Mouse (Mus musculus): ENCODE results near the gene Hivep3.

Hivep3 gene

GRCm38 (mm10) chr4:119761459-119762121 is 28.0 kb downstream of the Hivep3 start:
- no peak for DNase-seq

- DNase-seq: no peak
Measured at GRCm38 (mm10) chr4:119762171-119762570, 28.6 kb downstream of the Hivep3 start.

- DNase-seq: no peak
Measured at GRCm38 (mm10) chr4:119768046-119768445, 34.5 kb downstream of the Hivep3 start.

GRCm38 (mm10) chr4:119775913-119776312 is 42.3 kb downstream of the Hivep3 start:
- DNase-seq: no peak

GRCm38 (mm10) chr4:119777146-119777545 is 43.6 kb downstream of the Hivep3 start:
- no peak for DNase-seq

GRCm38 (mm10) chr4:119779561-119780400 is 46.2 kb downstream of the Hivep3 start:
- no peak for DNase-seq

- no peak for DNase-seq
Measured at GRCm38 (mm10) chr4:119780881-119781280, 47.3 kb downstream of the Hivep3 start.

- no peak for DNase-seq
Measured at GRCm38 (mm10) chr4:119784959-119785358, 51.4 kb downstream of the Hivep3 start.

- no peak for DNase-seq
Measured at GRCm38 (mm10) chr4:119786307-119786706, 52.7 kb downstream of the Hivep3 start.

GRCm38 (mm10) chr4:119786721-119787120 is 53.1 kb downstream of the Hivep3 start:
- DNase-seq: no peak

GRCm38 (mm10) chr4:119788746-119789145 is 55.2 kb downstream of the Hivep3 start:
- no peak for DNase-seq

- DNase-seq: no peak
Measured at GRCm38 (mm10) chr4:119789495-119790148, 56.0 kb downstream of the Hivep3 start.

- no peak for DNase-seq
Measured at GRCm38 (mm10) chr4:119798891-119799290, 65.3 kb downstream of the Hivep3 start.

GRCm38 (mm10) chr4:119806556-119806955 is 73.0 kb downstream of the Hivep3 start:
- no peak for DNase-seq

GRCm38 (mm10) chr4:119807359-119807758 is 73.8 kb downstream of the Hivep3 start:
- DNase-seq: no peak

GRCm38 (mm10) chr4:119809245-119809644 is 75.7 kb downstream of the Hivep3 start:
- no peak for DNase-seq

GRCm38 (mm10) chr4:119812775-119813174 is 79.2 kb downstream of the Hivep3 start:
- peak; percentile 25 for DNase-seq

- no peak for DNase-seq
Measured at GRCm38 (mm10) chr4:119813500-119814184, 80.1 kb downstream of the Hivep3 start.

- DNase-seq: peak; percentile 51
Measured at GRCm38 (mm10) chr4:119814185-119815132, 80.9 kb downstream of the Hivep3 start.

- no peak for DNase-seq
Measured at GRCm38 (mm10) chr4:119815133-119815792, 81.7 kb downstream of the Hivep3 start.

GRCm38 (mm10) chr4:119815793-119816161 is 82.2 kb downstream of the Hivep3 start:
- DNase-seq: no peak
